Mouse (Mus musculus) right cerebral cortex, adult 18-20 months (tissue): ENCODE data around the gene Arhgap18.

Source experiments
- DNase-seq: peaks from one replicate; pipeline ENCODE4 v3.0.0; 2022; ENCODE audit warnings: mixed read lengths

Arhgap18 gene

GRCm38 (mm10) chr10:26752929-26753567 is at the start of gene Arhgap18:
Gene Arhgap18, plus strand, starts transcription at chr10:26753421.
- peak; percentile 5 for DNase-seq

- DNase-seq = no peak
These were observed 42.7 kb upstream of the Arhgap18 start for GRCm38 (mm10) chr10:26710458-26711011.

DNA sequence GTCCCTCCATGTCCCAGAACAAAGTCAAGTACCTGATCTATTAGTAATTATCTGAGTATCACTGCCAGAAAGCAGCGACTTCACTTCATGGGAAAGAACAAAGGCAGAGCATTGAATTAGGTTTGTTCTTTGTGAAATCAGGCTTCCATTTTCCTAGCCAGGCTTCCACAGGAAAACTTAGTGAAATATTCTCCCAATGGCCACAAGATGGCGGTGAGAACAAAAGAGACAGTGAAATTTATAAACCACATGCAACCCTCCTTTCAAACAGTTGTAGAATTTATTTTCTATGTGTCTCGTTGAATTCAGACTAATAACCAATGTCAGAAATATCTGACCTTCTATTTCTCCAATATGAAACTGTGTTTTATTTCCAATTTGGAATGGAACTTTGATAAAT is 42.2 kb upstream of the Arhgap18 start:
- peak; percentile 28 for DNase-seq

GRCm38 (mm10) chr10:26713986-26714385 is 39.2 kb upstream of the Arhgap18 start:
- peak; percentile 9 for DNase-seq

DNA sequence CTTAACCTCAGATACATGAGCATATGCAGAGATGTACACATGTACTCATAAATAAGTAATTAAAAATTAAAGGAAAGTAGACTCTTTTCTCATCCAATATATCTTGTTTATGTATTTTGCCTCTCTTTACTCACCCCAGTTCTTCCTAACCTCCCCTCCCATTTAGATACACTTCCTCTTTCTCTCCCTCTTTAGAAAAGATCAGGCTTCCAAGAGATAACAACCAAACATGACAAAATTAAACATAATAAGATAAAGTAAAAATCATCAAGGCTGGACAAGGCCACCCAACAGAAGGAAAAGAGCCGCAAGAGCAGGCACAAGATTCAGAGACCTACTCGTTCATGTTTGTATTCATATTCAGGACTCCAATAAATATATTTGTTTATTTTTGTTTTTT is 28.5 kb upstream of the Arhgap18 start:
- DNase-seq = no peak

- no peak for DNase-seq
These were observed 28.0 kb upstream of the Arhgap18 start for GRCm38 (mm10) chr10:26725255-26725654.

- no peak for DNase-seq
These were observed 2.4 kb upstream of the Arhgap18 start for GRCm38 (mm10) chr10:26750827-26751226.

DNA sequence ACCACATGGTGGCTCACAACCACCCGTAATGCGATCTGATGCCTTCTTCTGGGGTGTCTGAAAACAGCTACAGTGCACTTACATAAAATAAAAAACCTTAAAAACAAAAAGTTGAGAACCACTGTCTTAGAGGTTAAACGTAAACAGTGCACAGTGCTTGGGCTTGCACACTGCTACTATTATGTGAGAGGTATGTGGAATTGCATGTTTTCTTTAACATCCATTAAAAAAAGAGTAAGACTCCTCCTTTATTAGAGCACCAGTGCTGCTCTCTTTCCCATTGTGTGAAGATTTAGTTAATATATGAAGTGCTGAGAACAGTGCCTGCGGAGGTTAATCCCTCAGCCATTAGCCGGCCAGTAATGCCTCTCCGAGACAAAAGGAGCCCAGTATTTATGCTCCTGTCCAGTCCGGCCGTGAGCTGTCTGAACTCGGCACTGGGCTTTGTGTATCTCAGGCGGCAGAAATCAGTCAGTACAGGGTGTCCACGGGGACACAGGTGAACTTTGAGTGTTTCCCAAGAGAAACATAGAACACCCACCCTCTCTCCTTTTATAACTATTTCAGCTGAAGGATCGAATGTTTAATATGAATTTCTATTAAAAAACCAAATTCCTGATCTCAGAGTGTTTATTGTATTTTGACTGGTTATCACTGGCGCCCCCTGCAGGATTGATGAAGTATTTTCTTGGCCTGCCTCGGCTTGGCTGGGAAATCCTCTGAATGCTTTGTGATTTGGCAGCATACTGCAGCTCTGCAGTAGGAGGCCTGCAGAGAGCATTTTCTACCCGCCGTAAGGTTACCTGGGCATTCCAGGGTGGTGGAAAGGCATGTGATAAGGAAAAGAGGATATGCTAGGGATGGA is 925 bp upstream of the Arhgap18 start:
- DNase-seq = peak; percentile 63

GRCm38 (mm10) chr10:26754006-26754405 is 785 bp downstream of the Arhgap18 start:
- no peak for DNase-seq

- DNase-seq = no peak
These were observed 4.0 kb downstream of the Arhgap18 start for GRCm38 (mm10) chr10:26757231-26757630.

DNA sequence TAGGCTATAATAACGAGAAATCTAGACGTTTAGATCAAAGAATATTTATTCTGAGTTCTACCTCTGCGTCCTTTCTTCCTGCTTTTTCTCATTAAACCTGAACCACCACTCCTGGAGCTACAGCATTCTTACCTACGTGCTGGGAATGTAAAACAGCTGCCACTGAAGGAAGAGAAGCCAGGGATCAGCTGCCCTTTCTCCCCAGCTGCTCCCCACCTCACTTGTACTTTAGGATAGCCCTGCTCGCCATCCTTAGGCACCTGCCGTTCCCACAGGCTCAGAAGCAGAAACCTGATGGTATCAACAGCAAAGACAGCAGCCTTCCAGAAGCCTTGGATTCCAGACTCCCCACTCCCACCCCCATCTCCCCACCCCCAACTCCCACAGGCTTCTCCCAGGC is 6.2 kb downstream of the Arhgap18 start:
- DNase-seq = no peak

GRCm38 (mm10) chr10:26761103-26761502 is 7.9 kb downstream of the Arhgap18 start:
- DNase-seq = no peak

DNA sequence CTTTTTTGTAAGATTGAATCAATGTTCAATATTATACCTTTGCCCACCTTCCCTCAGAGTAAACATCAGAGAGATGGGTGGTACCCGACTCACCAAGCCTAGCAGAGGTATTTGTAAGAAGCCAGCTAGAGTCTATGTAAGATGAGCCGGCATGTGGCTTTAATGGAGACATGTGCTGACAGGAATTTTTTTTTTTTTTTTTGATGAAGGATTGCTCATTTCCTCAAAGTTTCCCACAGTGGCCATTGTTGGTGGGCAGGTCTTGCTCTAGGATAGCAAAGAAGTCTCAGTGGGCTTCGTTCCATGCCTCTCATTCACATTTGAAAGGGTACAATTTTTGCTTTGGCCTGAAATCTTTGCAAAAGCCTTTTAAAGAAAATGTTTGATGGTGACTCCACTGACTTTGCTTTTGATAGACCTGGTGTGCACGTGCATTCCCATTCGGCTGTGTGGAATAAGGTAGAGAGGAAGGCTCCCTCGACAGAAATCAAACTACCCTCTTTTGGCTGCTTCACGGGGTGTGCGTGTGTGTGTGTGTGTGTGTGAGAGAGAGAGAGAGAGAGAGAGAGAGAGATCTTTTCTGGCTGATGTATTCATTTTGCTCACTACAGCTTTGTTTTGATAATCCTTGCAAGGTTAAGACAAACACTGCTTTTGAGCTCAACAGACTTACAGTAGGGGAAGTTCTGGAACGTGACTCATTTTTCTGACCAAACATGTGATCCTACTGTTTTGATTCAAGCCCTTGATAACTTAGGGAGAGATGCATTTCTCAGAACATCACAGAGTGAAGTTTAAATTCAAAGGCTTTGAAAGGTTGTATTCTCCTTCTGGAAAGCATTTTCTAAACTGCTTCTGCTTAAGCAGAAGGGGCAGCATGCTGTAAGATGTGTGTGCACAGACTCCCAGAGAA is 9.0 kb downstream of the Arhgap18 start:
- no peak for DNase-seq

DNA sequence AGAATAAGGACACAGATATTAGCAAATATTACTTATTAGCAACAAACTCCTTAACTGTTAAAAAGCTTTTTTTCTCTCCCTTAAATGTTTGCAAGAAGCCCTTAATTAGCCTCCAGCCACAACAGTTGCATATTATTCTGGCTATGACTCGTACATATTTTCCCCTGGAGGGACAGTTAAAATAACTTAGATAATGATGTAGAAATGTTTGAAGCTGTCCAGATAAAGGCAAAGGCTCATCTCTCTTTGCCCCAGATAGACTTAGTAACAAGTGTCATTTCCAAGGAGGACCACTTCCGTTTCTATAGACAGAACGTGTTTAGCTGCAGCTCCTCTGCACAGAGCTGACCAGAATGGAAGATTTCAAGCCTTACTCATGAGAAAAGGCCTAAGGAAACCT is 14.0 kb downstream of the Arhgap18 start:
- no peak for DNase-seq

DNA sequence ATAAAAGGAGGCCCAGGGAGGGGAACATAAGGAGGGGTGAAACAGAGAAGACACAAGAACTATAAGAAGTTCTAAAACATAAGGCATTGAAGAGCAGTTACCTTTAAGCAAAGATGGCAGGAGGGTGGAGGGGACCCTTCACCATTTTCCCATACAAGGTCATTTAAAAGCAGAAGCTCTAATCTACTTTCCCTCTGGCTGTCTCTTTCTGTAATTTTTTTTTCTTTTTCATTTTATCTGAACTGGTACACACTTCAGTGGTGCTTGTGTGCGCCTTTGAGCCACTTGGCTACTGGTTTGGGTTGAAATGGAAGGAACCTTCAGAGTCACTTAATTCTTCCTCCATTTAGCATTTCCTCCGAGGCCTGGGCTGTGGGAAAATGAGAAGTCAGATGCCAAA is 15.7 kb downstream of the Arhgap18 start:
- DNase-seq = no peak

DNA sequence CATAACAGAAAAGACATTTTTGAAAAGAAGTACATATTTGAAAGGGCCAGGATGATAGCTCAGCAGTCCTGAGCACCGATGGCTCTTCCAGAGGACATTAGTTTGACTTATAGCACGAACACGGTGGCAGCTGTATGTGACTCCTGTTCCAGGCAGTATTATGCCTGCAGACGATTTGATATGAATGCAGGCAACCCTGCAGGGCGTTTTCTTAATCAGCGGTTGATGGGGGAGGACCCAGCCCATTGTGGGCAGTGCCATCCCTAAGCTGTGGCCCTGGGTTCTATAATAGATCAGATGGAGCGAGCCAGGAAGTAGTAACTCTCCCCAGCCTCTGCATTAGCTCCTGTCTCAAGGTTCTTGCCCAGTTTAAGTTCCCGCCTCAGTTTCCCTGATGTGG is 16.8 kb downstream of the Arhgap18 start:
- no peak for DNase-seq

GRCm38 (mm10) chr10:26771938-26772623 is 18.9 kb downstream of the Arhgap18 start:
- peak; percentile 80 for DNase-seq

GRCm38 (mm10) chr10:26772624-26773540 is 19.7 kb downstream of the Arhgap18 start:
- DNase-seq = peak; percentile 54

- DNase-seq = no peak
These were observed 20.3 kb downstream of the Arhgap18 start for GRCm38 (mm10) chr10:26773541-26773940.

GRCm38 (mm10) chr10:26774266-26774665 is 21.0 kb downstream of the Arhgap18 start:
- DNase-seq = no peak

GRCm38 (mm10) chr10:26776443-26776842 is 23.2 kb downstream of the Arhgap18 start:
- no peak for DNase-seq
